Mouse (Mus musculus) left cerebral cortex, adult 18-20 months (tissue): ENCODE results near the gene H3f3a. TPM values are rescaled to one million over a fixed set of nuclear protein-coding genes. Genes with fewer than 3 reads are reported as not detected.

Source experiments
- DNase-seq, 2 experiments: peaks; one replicate each; pipeline ENCODE4 v3.0.0; 2021 to 2022; ENCODE audit warnings: low spot score in 2 of 2, mixed read lengths in 1 of 2
- total RNA-seq, 2 experiments: library from RNA; stranded (reverse); gene quantifications; 2 replicates each; pipeline ENCODE4 v1.2.3; 2021

The H3f3a gene
- total RNA-seq, 2 experiments from 2014 or later: 249 to 263 TPM

DNA sequence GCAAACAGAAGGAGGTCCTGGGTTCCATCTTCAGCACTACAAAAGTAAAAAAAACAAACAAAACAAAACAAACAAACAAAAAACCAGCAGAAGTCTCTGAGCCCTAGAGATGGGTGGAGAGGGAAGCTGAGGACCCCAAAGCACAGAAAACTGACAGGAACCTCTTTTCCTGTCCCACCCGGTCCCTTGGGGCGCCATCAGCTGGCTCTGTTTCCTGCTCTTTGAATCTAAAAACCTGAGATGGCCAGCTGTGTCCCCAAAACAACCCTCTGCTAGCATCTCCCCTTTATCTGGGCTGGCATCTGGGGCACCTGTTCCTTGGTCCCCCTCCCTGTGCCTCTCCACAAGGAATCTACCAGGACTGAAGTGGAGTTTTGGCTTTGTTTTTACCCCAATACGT lies 11.0 kb upstream of the H3f3a start:
- DNase-seq: no peak

DNA sequence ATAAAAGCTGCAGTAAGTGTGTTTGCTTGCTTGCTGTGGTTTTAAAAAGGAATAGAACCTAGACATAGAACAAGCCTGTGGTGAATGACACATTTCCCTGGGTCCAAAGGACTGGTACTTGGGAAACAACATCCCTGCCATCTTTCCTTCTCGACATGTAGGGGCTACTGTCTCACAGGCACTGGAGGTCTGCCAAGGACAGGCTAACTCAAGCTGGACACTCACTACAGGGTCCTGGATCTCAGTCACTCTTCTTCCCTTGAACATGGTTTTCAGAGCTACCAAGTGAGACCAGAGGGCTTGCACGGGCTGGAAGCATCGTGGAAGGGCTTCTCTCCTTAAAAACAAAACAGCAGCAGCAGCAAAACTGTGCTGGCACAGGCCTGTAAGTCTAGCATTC lies 10.0 kb upstream of the H3f3a start:
- no peak for DNase-seq

DNA sequence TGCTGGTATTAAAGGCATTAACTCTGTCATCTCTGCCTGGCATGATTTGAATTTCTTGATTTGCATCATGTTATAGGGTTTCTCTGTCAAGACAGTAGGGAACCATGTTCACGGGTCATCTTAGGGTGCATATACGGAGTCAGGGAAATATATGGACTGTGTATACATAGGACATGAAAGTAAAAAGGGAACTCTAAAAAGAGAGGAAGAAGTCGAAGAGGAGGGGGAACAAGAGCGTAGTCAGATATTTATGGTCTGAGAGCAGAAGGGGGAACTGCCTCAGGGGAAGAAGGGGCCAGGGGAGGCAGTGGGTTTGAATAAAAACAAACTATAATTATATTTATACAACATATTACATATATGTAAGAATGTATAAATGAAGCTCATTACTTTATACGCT lies 8.5 kb upstream of the H3f3a start:
- DNase-seq: no peak

DNA sequence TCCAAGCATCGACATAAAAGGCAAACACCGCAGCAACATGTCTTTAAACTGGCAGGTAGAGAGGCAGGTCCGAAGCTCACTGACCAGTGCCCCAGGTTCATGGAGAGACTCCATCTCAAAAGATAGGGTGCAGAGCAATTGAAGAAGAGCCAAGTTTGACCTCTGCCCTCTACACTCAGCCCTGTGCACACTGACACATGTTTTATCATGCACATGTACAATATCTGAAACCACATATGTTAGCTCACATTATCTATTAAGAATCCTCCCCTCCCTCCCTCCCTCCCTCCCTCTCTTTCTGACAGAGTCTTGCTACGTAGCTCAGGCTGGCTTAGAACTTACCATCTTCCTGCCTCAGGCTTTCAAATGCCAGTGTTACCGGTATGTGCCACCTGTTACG lies 7.4 kb upstream of the H3f3a start:
- DNase-seq: no peak

DNA sequence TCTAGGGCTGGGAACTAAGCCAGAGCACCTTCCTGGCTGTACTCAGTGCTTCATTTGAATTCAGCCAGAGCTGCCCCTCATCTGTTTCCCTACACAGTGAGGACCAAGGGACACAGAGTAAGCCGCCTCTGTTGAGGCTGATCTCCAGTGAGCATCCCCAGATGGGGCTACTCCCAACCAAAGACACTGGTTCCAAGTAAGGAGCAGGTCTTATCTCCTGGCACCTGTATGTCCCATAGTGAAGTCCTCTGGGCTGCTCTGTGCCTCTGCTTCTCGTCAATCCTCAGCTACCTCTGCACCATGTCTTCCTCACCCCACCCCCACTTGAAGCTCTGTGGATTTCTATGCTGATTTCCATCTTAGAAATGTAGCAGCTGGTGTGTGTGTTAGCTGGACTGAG lies 4.3 kb upstream of the H3f3a start:
- DNase-seq: no peak

DNA sequence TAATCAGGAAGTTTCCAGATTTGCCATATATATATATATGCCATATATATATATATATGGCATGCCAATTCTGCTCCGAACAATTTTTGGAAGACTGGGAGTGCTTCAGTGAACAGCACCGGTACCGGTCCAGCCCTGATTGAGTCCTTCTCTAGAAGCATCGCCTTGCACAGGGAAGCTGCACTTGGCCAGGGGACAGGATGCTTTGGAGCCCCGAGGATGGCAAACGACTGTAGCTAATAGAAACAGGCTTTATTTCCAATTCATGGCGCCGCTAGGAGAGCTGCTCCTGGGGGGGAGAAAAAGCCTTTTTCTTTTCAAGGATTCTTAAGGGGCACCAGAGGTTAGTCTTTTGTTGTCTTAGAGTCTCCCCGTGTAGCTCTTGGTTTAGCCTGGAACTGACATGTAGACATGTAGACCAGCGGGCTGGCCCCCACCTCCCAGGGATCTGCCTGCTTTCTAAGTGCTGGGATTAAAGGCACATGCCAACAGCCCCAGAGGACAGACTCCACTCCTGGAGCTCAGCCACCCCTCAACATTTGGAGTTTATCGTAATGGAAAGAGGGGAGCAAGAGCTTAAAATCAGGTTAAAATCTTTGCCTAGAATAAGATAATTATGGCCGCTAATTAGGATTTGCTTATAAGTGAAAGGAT lies 1.8 kb upstream of the H3f3a start:
- no peak for DNase-seq

DNA sequence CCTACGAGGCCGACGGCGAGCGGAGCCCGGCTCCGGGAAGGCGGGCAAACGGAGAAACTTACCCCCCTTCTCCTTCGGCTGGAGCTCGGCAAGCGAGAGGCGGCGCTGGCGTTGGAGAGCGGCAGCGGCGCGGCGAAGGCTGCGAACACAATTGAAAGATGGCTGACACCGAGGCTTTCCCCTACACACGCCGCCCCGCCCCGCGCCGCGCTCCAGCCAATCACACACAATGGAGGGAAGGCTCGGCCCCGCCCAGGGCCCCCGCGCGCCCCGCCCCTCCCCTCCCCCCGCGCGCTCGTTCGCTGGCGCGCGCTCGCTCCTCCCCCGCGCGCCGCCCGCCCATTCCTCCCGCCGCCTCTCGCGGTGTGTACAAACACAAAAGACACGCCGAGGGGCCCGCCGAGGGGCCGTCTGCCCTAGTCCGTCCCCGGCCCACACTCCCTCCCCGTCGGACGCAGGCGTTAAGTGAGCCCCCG lies 296 bp downstream of the H3f3a start:
- DNase-seq: peak; percentile 93 to 96

DNA sequence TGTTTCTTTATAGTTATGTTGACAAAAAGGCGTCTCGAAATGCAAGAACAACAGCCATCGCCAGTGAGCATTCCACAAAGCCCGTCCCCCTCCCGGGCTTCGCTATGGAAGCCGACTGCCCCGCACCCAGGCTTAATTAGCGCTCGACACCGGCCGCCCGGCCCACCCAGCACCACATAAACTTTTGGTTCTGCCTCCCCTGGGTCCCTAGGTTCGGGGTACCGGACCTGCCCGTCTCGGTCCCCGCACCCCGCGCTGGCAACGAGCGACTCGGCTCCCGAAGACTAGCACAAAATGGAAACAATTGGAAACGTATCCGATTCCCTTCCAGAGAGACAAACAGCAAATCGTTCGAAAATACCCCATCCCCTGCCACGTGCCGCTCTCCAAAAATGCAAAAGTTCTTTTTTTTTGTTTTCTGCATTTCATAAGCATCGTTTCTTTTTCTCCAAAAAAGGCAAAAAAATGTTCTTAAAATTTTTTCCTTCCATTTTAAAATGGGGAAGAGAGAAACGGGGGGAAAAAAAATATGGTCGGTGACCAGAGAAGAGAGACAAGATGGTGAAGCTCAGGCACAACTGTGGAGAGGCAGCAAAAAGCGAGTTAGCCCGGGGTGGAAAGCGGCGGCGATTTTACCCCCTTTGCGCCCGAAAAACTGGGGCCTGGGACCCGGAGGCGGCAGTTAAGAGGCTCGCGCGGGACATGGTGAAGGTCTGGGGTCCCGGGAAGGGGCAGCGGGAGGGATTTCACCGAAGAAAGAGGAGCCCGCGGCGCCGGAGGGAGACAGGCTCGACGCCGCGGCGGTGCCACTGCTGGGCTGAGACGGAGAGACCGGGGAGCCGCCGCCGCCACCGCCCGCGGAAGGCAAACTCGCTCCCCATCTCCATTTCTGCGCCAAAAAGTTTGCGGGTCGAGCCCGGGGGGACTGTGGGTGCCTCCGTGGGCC lies 1.0 kb downstream of the H3f3a start:
- DNase-seq: peak; percentile 39 to 43

DNA sequence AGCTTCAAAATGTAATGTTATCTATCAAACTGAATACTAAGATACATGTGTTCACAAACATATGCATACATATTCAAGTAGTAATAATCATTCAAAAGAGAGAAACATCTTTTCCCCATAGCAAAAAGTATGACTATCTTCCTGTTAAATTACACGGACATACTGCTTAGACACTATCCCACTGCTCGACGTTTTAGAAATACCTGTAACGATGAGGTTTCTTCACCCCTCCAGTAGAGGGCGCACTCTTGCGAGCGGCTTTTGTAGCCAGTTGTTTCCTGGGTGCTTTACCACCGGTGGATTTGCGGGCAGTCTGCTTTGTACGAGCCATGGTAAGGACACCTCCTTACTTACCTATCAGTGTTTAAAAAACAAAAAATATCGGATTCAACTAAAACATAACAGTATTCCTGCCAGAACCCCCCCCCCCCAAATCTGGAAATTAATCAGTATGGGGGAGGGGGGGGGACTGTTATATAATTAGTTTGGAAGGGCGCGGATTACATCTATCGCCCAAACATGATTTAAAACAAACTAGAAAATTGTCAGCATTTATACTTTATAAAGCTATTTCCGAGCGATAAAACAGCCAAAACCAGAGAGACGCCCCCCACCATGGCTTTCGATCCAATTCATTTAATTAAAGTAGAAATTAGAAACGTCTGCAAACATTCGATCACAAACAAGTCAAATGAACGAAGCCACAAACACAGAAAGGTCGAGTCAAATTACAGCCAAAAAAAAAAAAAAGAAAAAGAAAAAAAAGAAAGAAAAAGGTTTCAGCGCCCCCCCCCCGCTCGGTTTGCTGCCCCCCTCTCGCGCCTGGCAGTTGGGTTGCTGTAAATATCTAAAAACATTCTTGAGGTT lies 1.9 kb downstream of the H3f3a start:
- DNase-seq: no peak

DNA sequence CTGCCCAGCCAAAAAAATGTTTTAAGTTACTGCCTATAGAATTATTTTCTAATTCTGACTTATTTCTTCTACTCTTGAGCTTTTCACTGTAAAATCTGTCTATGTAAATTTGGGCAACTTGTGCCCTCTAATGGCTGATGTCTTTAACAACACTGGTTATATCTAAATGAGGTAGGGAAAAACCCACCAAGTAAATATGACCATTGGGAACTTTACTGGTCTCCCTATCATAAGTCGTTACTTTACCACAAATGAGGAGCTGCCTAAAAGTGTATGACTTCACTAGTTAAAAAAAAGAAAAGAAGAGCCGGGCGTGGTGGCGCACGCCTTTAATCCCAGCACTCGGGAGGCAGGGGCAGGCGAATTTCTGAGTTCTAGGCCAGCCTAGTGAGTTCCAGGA lies 2.8 kb downstream of the H3f3a start:
- DNase-seq: no peak

DNA sequence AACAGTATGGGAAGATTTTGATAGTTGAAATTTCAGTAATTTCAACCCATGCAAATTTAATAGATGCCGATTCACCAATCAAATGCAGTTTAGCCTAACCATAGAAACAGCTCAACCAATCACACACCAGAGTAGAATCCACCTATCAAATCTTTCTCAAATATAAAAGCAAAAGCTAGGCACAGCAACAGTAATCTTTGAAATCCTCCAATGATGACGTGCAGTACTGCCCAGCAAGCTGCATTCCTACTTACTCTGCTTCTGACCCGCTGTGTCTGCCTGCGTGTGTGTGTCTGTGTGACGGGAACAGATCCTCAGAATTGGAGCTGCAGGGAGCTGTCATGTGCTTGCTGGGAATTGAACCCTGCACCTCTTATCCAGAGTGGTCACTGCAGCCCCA lies 4.9 kb downstream of the H3f3a start:
- no peak for DNase-seq

DNA sequence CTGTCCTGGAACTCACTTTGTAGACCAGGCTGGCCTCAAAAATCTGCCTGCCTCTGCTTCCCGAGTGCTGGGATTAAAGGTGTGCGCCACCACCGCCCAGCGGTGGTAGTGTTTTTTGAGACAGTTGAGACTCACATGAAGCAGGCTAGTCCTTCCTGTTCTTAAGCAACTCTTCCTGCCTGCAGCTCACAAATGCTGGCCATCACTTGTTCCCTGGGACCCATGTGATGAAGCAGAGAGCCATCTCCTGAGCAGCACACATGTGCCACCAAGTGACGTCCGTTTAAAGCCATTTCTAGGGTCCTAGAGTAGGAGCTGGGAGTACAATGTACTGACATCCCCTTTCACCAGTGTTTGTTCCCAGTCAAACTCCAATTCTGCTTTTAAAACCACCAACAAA lies 9.9 kb downstream of the H3f3a start:
- DNase-seq: no peak

DNA sequence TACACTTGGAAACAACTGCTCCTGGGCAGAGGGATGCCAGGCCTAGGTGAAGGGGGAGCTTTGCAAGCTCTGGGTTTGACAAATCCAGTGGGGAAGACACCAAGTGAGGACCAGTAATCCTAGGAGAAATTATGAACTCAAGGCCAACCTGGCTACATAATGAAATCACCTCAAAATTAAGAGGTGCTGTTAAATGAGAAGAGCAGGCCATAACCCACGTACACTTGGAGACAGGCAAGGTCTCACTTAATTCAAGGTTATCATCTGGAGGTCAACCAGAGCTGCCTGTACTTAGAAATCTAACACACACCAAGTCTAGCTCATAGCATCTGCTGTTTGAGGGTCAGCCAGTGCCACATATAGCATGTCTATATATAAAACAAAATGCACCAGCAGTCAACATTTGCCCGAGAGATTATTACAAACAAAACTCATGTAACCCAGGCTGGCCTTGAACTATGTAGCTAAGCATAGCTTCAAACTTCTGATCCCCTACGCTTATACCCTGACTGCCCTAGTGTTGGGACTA lies 12.2 kb downstream of the H3f3a start:
- DNase-seq: no peak

DNA sequence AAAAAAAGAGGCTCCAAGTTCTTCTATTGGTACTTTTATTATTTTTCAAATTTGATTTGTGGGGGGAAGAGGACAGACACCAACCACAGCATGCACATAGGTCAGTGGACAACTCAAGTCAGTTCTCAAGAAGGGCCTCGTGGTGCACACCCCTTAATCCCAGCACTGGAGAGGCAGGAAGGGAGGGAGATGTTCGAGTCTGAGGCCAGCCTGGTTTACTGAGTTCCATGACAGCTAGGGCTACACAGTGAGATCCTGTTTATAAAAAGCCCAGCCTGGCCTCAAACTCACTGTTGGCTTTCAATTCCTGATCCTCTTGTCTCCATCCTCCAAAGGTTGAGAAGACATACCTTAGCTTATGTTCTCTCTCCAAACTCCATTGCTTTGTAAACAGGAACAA lies 12.9 kb downstream of the H3f3a start:
- DNase-seq: no peak

DNA sequence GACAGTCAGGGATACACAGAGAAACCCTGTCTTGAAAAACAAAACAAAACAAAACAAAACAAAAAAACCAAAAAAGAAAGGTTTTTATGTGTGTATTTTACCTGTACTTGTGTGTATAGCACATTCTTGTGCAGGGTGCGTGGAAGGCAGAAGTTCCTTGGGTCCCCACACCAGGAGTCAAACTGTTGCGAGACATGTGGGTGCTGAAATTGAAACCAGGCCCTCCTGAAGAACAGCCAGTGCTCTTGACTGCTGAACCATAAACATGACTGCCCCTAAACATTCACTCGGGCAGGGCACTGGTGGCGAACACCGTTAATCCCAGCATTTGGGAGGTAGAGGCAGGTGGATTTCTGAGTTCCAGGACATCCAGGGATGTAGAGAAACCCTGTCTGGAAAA lies 13.7 kb downstream of the H3f3a start:
- DNase-seq: no peak

DNA sequence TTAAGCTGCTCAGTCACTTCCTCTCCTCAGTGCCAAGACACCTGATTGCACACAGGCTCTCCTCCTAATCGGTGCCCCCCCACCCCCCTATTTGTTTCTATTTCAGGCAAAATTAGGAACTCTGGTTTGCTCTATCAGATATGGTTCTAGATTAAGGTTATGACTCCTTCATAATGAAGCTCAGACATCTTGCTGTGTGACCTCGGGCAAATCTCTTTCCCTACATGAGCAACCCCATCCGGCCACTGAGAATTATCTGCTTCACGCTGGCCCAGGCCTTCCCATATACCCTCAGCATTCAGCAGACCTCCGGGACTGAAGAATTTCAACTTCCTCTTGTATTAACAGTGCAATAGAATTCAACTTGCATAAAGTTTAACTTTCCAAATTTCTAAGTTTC lies 14.5 kb downstream of the H3f3a start:
- DNase-seq: no peak

DNA sequence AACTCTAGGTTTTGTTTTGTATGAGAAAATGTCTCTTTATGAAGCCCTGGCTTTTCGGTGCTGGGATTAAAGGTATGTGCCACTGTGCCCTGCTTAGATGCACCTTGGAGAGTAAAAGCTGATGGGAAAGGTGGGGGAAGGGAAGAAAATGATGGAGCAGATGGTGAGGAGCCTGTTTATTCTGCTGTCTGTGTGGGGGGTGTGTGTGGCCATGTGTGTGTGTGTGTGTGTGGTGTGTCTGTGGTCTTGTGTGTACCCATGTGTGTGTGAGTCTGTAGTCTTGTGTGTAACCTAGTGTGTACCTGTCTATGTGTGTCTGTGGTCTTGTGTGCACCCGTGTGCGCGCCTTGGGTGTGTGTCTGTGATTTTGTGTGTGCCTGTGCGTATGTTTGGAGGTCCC lies 15.1 kb downstream of the H3f3a start:
- no peak for DNase-seq

DNA sequence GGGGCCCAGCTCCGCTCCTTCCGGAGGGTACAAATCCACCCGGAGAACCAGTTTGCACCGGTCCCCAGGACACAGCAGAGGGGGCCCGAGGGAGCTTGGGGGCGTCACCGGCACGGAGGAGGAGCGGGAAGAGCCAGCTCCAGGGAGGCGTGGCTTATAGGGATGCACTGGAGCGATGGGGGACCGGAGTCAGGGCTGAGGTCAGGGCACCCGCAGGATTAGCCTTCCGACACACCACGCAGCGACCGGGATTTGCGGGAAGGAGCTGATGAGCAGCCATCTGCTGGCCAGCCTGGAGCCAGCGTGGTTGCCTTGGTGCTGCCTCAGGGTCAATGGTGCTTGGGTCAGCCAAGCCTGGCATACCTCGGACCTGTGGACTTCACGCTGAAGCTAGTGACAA lies 19.6 kb downstream of the H3f3a start:
- no peak for DNase-seq

DNA sequence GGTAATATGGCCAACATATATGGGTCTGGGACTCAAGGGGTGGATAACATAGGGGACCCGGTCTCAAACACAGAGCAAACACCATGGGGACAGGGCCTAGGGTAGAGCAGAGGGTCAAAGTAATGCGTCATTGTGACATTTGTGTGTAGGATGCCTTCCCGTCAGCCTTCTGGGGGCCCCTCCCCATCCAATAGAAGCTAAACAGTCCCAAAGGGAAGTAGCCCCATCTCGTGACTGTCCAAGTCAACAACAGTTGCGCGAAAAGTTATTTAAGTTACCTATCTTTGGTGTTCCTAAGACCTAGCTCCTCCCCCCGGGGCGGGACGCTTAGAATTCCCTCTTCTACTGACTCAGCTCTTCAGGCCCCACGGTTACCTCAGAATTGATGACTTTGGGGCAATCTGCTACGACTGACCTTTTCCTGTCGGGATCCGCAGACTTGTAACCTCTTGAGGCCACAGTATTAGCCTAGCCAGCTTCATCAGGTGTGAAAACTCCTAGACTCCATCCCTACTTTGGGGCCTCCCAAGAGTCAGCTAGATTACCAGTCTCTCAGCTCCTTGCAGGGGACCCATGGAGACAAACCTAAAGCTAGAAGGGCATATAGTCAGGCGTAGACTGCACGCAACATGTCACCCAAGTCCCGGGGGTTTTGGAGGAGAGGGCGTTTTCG lies 20.2 kb downstream of the H3f3a start:
- DNase-seq: no peak

DNA sequence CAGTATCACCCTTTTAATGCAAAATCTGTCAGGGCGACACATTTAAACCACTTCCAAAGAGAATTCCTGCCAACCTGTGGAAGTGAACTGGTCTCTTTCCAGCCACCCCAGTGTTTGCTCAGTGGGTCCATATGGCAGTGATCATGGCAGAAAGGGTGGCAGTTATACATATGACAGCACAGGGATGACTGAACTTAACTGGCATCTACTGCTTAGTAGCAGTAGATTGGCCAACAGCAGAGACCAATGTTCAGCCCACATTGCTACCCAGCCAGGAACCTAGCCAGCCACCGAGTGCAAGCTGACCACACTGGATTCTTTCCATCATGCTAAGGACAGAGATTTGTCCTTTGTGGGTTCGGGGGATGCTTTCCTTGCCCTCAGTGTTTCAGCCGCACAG lies 20.9 kb downstream of the H3f3a start:
- DNase-seq: no peak
